Mouse (Mus musculus) layer of hippocampus, adult 2 months (tissue): Measurements from ENCODE around the gene Gm9817. TPM values are rescaled to one million over a fixed set of nuclear protein-coding genes. Genes with fewer than 3 reads are reported as not detected.
A peak's percentile ranks its signal among the peaks of the same experiment; 100 is the strongest.

Experiments used
- DNase-seq, 2 experiments: peaks; one replicate each; pipeline ENCODE4 v3.0.0; 2022; ENCODE audit warnings: low spot score in 2 of 2
- H3K27ac ChIP-seq: fragments of 200-600 bp; 2 replicates; pipeline ENCODE4 v1.8.1; 2022
- H3K4me3 ChIP-seq: fragments of 200-600 bp; 2 replicates; pipeline ENCODE4 v1.8.1; 2022; ENCODE audit warnings: mild to moderate bottlenecking
- CTCF ChIP-seq: fragments of 200-600 bp; conservative IDR thresholded peaks from 2 replicates; pipeline ENCODE4 v1.8.1; 2022; ENCODE audit warnings: antibody characterized with exemption, mild to moderate bottlenecking, moderate library complexity
- total RNA-seq, 2 experiments: library from RNA; stranded (reverse); gene quantifications; 2 replicates each; pipeline ENCODE4 v1.2.3; 2021

Gene Gm9817
- total RNA-seq, 2 experiments from 2014 or later: not detected

GRCm38 (mm10) chr13:45053843-45054242 lies 24.6 kb upstream of the Gm9817 start:
- DNase-seq: peak in 1 of 2 experiments; percentile 33
- no peak for TF ChIP-seq CTCF

GRCm38 (mm10) chr13:45059206-45059605 lies 19.3 kb upstream of the Gm9817 start:
- Histone ChIP-seq H3K27ac (no peak overlapping the region), H3K4me3 (no peak overlapping the region)
- DNase-seq: no peak
- TF ChIP-seq CTCF: no peak

More at GRCm38 (mm10) chr13:45053843-45054242, 24.6 kb upstream of the Gm9817 start:
- H3K27ac ChIP-seq: no peak overlapping the region
- no peak overlapping the region for H3K4me3 ChIP-seq

GRCm38 (mm10) chr13:45063146-45063545 lies 15.3 kb upstream of the Gm9817 start:
- DNase-seq: no peak
- no peak for TF ChIP-seq CTCF
- no peak overlapping the region for H3K4me3 ChIP-seq
- no peak overlapping the region for H3K27ac ChIP-seq

- no peak for TF ChIP-seq CTCF
- H3K4me3 ChIP-seq: no peak overlapping the region
Observed at GRCm38 (mm10) chr13:45064951-45065350, 13.5 kb upstream of the Gm9817 start.

GRCm38 (mm10) chr13:45070366-45070765 lies 8.1 kb upstream of the Gm9817 start:
- Histone ChIP-seq H3K27ac (no peak overlapping the region), H3K4me3 (no peak overlapping the region)
- DNase-seq: no peak
- TF ChIP-seq CTCF: no peak

More at GRCm38 (mm10) chr13:45064951-45065350, 13.5 kb upstream of the Gm9817 start:
- H3K27ac ChIP-seq: no peak overlapping the region
- DNase-seq: no peak

GRCm38 (mm10) chr13:45075012-45075411 lies 3.5 kb upstream of the Gm9817 start:
- Histone ChIP-seq H3K4me3 (no peak overlapping the region), H3K27ac (no peak overlapping the region)
- TF ChIP-seq CTCF: no peak
- DNase-seq: no peak

- DNase-seq: no peak
- no peak overlapping the region for H3K27ac ChIP-seq
- TF ChIP-seq CTCF: no peak
- H3K4me3 ChIP-seq: no peak overlapping the region
Observed at GRCm38 (mm10) chr13:45075715-45076114, 2.8 kb upstream of the Gm9817 start.

- no peak overlapping the region for H3K27ac ChIP-seq
- DNase-seq: no peak
- no peak for TF ChIP-seq CTCF
- no peak overlapping the region for H3K4me3 ChIP-seq
Observed at GRCm38 (mm10) chr13:45080771-45081170, 2.3 kb downstream of the Gm9817 start.

- Histone ChIP-seq H3K27ac (no peak overlapping the region), H3K4me3 (no peak overlapping the region)
- TF ChIP-seq CTCF: no peak
- no peak for DNase-seq
Observed at GRCm38 (mm10) chr13:45083696-45084095, 5.2 kb downstream of the Gm9817 start.

- no peak for DNase-seq
- no peak for TF ChIP-seq CTCF
- no peak overlapping the region for H3K4me3 ChIP-seq
- H3K27ac ChIP-seq: no peak overlapping the region
Observed at GRCm38 (mm10) chr13:45088796-45089221, 10.3 kb downstream of the Gm9817 start.

- no peak for DNase-seq
- TF ChIP-seq CTCF: no peak
Observed at GRCm38 (mm10) chr13:45089846-45090245, 11.4 kb downstream of the Gm9817 start.

GRCm38 (mm10) chr13:45092816-45093215 lies 14.3 kb downstream of the Gm9817 start:
- Histone ChIP-seq H3K27ac (no peak overlapping the region), H3K4me3 (no peak overlapping the region)
- DNase-seq: no peak
- no peak for TF ChIP-seq CTCF

More at GRCm38 (mm10) chr13:45089846-45090245, 11.4 kb downstream of the Gm9817 start:
- Histone ChIP-seq H3K27ac (no peak overlapping the region), H3K4me3 (no peak overlapping the region)

- H3K4me3 ChIP-seq: no peak overlapping the region
- no peak for TF ChIP-seq CTCF
- no peak for DNase-seq
- H3K27ac ChIP-seq: no peak overlapping the region
Observed at GRCm38 (mm10) chr13:45095028-45095427, 16.5 kb downstream of the Gm9817 start.

GRCm38 (mm10) chr13:45099582-45100229 lies 21.2 kb downstream of the Gm9817 start:
- no peak for TF ChIP-seq CTCF
- no peak for DNase-seq
- peak overlapping the region; percentile 24; the same call in 1 of the 2 replicates for H3K27ac ChIP-seq
- no peak overlapping the region for H3K4me3 ChIP-seq
